Mouse (Mus musculus): ENCODE measurements at regions not wholly inside any gene's neighbourhood (a gene's known extent, or its start where the extent isn't known, plus 50 kb on each side); places are given as distances from the start of the nearest gene placed in this dataset.

- no peak for DNase-seq
Observed at GRCm38 (mm10) chr10:17475976-17476375, 247.0 kb upstream of the Cited2 start.

GRCm38 (mm10) chr10:17476720-17477119, 246.3 kb upstream of the Cited2 start:
- no peak for DNase-seq

- DNase-seq: no peak
Observed at GRCm38 (mm10) chr10:17478761-17479632, 244.0 kb upstream of the Cited2 start.

- DNase-seq: no peak
Observed at GRCm38 (mm10) chr10:17482751-17483150, 240.3 kb upstream of the Cited2 start.

GRCm38 (mm10) chr10:17485049-17485449, 238.0 kb upstream of the Cited2 start:
- DNase-seq: no peak

GRCm38 (mm10) chr10:17485515-17485914, 237.5 kb upstream of the Cited2 start:
- no peak for DNase-seq

- no peak for DNase-seq
Observed at GRCm38 (mm10) chr10:17486011-17486410, 237.0 kb upstream of the Cited2 start.

GRCm38 (mm10) chr10:17487460-17487859, 235.6 kb upstream of the Cited2 start:
- no peak for DNase-seq

GRCm38 (mm10) chr10:17491611-17492305, 231.3 kb upstream of the Cited2 start:
- no peak for DNase-seq

- DNase-seq: no peak
Observed at GRCm38 (mm10) chr10:17493137-17493536, 229.9 kb upstream of the Cited2 start.

- no peak for DNase-seq
Observed at GRCm38 (mm10) chr10:17496831-17497230, 226.2 kb upstream of the Cited2 start.

- no peak for DNase-seq
Observed at GRCm38 (mm10) chr10:17510626-17511193, 212.3 kb upstream of the Cited2 start.

GRCm38 (mm10) chr10:17511779-17512335, 211.2 kb upstream of the Cited2 start:
- DNase-seq: peak; percentile 28 to 49

GRCm38 (mm10) chr10:17512487-17512886, 210.5 kb upstream of the Cited2 start:
- DNase-seq: no peak

- no peak for DNase-seq
Observed at GRCm38 (mm10) chr10:17513756-17514155, 209.3 kb upstream of the Cited2 start.

GRCm38 (mm10) chr10:17516068-17516467, 206.9 kb upstream of the Cited2 start:
- no peak for DNase-seq

GRCm38 (mm10) chr10:17518423-17519175, 204.4 kb upstream of the Cited2 start:
- DNase-seq: no peak

GRCm38 (mm10) chr10:17522026-17522541, 200.9 kb upstream of the Cited2 start:
- DNase-seq: peak; percentile 81 to 85

GRCm38 (mm10) chr10:17523558-17524328, 199.3 kb upstream of the Cited2 start:
- no peak for DNase-seq

- DNase-seq: no peak
Observed at GRCm38 (mm10) chr10:17527151-17527737, 195.8 kb upstream of the Cited2 start.

GRCm38 (mm10) chr10:17528116-17528515, 194.9 kb upstream of the Cited2 start:
- no peak for DNase-seq
